Mouse (Mus musculus): ENCODE results near the gene Ifit3.

GRCm38 (mm10) chr19:34547976-34548375, 35.4 kb upstream of the Ifit3 start:
- TF ChIP-seq CTCF (IDR thresholded peaks at IDR 0.05; ENCODE audit: control insufficient read depth, insufficient read depth, insufficient read length) = peak; percentile 48
- TF ChIP-seq USF1 (IDR thresholded peaks at IDR 0.05; ENCODE audit: low read depth) = no peak
- no peak for TF ChIP-seq MYOG (IDR thresholded peaks at IDR 0.05; ENCODE audit: control insufficient read depth, extremely low read depth, insufficient read length)
- TF ChIP-seq CEBPB (IDR thresholded peaks at IDR 0.05; ENCODE audit: low read depth) = no peak

Measured in C2C12 (cell line).